Mouse (Mus musculus) G1E-ER4 (cell line): ENCODE results near the gene Apba1. TPM values are rescaled to one million over a fixed set of nuclear protein-coding genes. Genes with fewer than 3 reads are reported as not detected.

Experiments used
- GATA1 ChIP-seq: IDR thresholded peaks from one replicate; pipeline ENCODE4 v1.8.0; 2012; ENCODE audit warnings: low read length, inconsistent platforms
- polyA plus RNA-seq: library from polyadenylated mRNA; stranded (reverse); fragments of >175 nt; gene quantifications from 2 replicates; pipeline ENCODE4 v1.2.3, GENCODE M21; 2012

Gene Apba1
- polyA plus RNA-seq, 1 experiment = 0.04 TPM

GRCm38 (mm10) chr19:23930826-23931225 is 172.1 kb downstream of the Apba1 start:
- TF ChIP-seq GATA1 = no peak

GRCm38 (mm10) chr19:23941422-23941949 is 182.8 kb downstream of the Apba1 start:
- TF ChIP-seq GATA1 = no peak

GRCm38 (mm10) chr19:23942886-23943285 is 184.2 kb downstream of the Apba1 start:
- no peak for TF ChIP-seq GATA1

GRCm38 (mm10) chr19:23946026-23946685 is 187.5 kb downstream of the Apba1 start:
- TF ChIP-seq GATA1 = no peak

GRCm38 (mm10) chr19:23946751-23947150 is 188.1 kb downstream of the Apba1 start:
- no peak for TF ChIP-seq GATA1

GRCm38 (mm10) chr19:23947871-23948270 is 189.2 kb downstream of the Apba1 start:
- no peak for TF ChIP-seq GATA1

GRCm38 (mm10) chr19:23948301-23949000 is 189.8 kb downstream of the Apba1 start:
- TF ChIP-seq GATA1 = no peak

GRCm38 (mm10) chr19:23955461-23955860 is 196.8 kb downstream of the Apba1 start:
- TF ChIP-seq GATA1 = no peak

- no peak for TF ChIP-seq GATA1
Observed at GRCm38 (mm10) chr19:23956299-23956975, 197.8 kb downstream of the Apba1 start.

- no peak for TF ChIP-seq GATA1
Observed at GRCm38 (mm10) chr19:23957563-23957962, 198.9 kb downstream of the Apba1 start.

- no peak for TF ChIP-seq GATA1
Observed at GRCm38 (mm10) chr19:23958925-23959324, 200.2 kb downstream of the Apba1 start.

- no peak for TF ChIP-seq GATA1
Observed at GRCm38 (mm10) chr19:23959870-23960269, 201.2 kb downstream of the Apba1 start.

GRCm38 (mm10) chr19:23960275-23960674 is 201.6 kb downstream of the Apba1 start:
- TF ChIP-seq GATA1 = no peak

- TF ChIP-seq GATA1 = no peak
Observed at GRCm38 (mm10) chr19:23960831-23961447, 202.3 kb downstream of the Apba1 start.

GRCm38 (mm10) chr19:23961516-23961915 is 202.8 kb downstream of the Apba1 start:
- TF ChIP-seq GATA1 = no peak
